Mouse (Mus musculus): ENCODE measurements at regions not wholly inside any gene's neighbourhood (a gene's known extent, or its start where the extent isn't known, plus 50 kb on each side); places are given as distances from the start of the nearest gene placed in this dataset.

GRCm38 (mm10) chrX:38710660-38711264 is 61.7 kb upstream of the 6030498E09Rik start:
- no peaks in the 10 kb centered on the region for H3K9me3 ChIP-seq (ENCODE audit: control insufficient read depth, low read depth, low read length)
- no peaks in the 10 kb centered on the region for H3K4me1 ChIP-seq (ENCODE audit: control insufficient read depth, insufficient read depth, low read length)
- H3K27ac ChIP-seq (ENCODE audit: low read length), result no peak overlapping the region
- H3K4me2 ChIP-seq (replicated peaks; ENCODE audit: low read depth, low read length), result no peak overlapping the region
- H3K36me3 ChIP-seq (ENCODE audit: control insufficient read depth, insufficient read depth, low read length), result no peaks in the 10 kb centered on the region
- no peak for ATAC-seq (ENCODE audit: insufficient number of reproducible peaks, insufficient read depth, low FRiP score, low read depth)
- H3K9ac ChIP-seq (replicated peaks; ENCODE audit: low read depth, low read length), result no peak overlapping the region
- WGBS, result 46% methylated on average over 3 of the region's 3 CpGs
- H3K27me3 ChIP-seq (ENCODE audit: control insufficient read depth, insufficient read depth, low read length), result no peaks in the 10 kb centered on the region
- no peak overlapping the region for H3K4me3 ChIP-seq (ENCODE audit: low read depth, low read length)

- WGBS, result 32% methylated on average over 5 of the region's 5 CpGs
- peak; percentile 53; the same call in 1 of the 2 replicates for ATAC-seq (ENCODE audit: insufficient number of reproducible peaks, insufficient read depth, low FRiP score, low read depth)
- H3K9ac ChIP-seq (replicated peaks; ENCODE audit: low read depth, low read length), result no peak overlapping the region
- H3K4me3 ChIP-seq (ENCODE audit: low read depth, low read length), result no peak overlapping the region
- H3K36me3 ChIP-seq (ENCODE audit: control insufficient read depth, insufficient read depth, low read length), result no peaks in the 10 kb centered on the region
- H3K9me3 ChIP-seq (ENCODE audit: control insufficient read depth, low read depth, low read length), result no peaks in the 10 kb centered on the region
- H3K4me1 ChIP-seq (ENCODE audit: control insufficient read depth, insufficient read depth, low read length), result no peaks in the 10 kb centered on the region
- H3K27me3 ChIP-seq (ENCODE audit: control insufficient read depth, insufficient read depth, low read length), result no peaks in the 10 kb centered on the region
- H3K4me2 ChIP-seq (replicated peaks; ENCODE audit: low read depth, low read length), result no peak overlapping the region
- H3K27ac ChIP-seq (ENCODE audit: low read length), result no peak overlapping the region
These were observed 60.8 kb upstream of the 6030498E09Rik start for GRCm38 (mm10) chrX:38711442-38712258.
